Mouse (Mus musculus): ENCODE results near the gene Gm17387. TPM values are rescaled to one million over a fixed set of nuclear protein-coding genes. Genes with fewer than 3 reads are reported as not detected.

Gene Gm17387
- total and polyA plus RNA-seq, 2 experiments: not detected

DNA sequence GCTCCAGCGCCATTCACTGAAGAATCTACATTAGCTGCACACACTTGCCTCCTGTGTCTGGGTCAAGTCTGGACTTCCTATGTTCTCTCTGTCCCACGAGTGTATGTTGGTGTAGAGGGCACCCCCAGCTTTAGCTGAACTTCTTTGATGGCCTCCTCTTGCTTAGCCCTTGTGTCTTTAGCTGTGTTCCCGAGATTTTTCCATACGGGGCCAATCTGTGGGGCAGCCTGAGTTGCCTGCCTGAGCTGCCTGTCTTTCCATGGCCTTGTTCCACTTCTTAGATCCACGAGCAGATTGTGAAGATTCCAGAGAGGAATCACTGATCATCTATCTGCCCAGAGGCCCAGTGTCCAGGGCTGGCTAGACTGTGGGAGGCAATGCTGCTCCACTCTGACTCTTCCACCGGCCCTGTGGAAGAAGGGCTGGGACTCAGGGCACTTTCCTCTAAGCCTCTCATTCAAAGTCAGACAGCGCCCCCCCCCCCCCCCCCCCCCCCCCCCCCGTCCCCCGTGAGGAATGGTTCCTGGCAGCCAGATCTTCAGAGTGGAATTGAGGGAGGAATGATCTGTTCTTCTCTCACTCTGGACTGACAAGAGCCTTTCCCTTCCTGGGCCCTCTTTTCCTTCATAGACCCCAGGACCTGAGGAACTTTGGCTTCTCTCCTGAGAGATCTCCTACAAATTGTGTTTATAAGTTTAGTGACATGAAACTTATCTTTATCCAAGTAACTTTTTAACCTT is 12.1 kb downstream of the Gm17387 start:
- no peaks in the 10 kb centered on the region for H3K36me3 ChIP-seq (ENCODE audit: control insufficient read depth, insufficient read depth, low read length)
- no peak overlapping the region for H3K4me3 ChIP-seq (ENCODE audit: insufficient read depth, low read depth, low read length)
- no peak for TF ChIP-seq POLR2A (IDR thresholded peaks at IDR 0.05; ENCODE audit: extremely low read depth, insufficient read depth, low read length)
- TF ChIP-seq CTCF (IDR thresholded peaks at IDR 0.05; ENCODE audit: low read depth, low read length): no peak
- H3K27ac ChIP-seq (replicated peaks; ENCODE audit: insufficient read depth, low read depth, low read length): 0 out of 2 replicates have a peak overlapping the region, but pooled peaks have one; percentile 27
- peak; percentile 21 for DNase-seq (ENCODE audit: extremely low read depth, low read depth, low spot score)
- 61% methylated on average over 6 of the region's 9 CpGs for WGBS
- H3K9ac ChIP-seq (ENCODE audit: low read depth, low read length): no peak overlapping the region
- H3K27me3 ChIP-seq (ENCODE audit: control insufficient read depth, insufficient read depth, low read length): no peaks in the 10 kb centered on the region
- no peaks in the 10 kb centered on the region for H3K79me2 ChIP-seq (ENCODE audit: control insufficient read depth, insufficient read depth, low read length)
- H3K4me1 ChIP-seq (ENCODE audit: control insufficient read depth, insufficient read depth, low read length): peaks cover 4% of the 10 kb centered on the region

DNA sequence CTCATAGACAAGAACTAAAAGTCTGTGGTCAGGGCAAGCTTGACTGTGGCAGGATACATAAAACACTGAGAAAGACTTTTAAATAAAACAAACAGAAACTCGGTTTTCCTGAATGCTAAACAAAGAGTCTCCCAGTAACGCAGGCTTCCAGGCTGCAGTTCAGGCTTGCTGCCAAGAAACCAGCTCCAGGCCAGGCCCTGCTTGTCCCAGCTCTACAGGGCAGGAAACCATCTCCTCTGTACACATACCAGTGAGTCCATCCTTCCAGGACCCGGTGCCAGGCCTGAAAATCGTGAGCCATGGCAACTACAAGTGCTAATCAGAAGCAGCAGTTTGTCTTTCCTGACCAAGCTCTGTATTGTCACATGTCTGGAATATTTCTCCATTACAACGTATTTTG is 12.7 kb downstream of the Gm17387 start:
- no peak overlapping the region for H3K4me3 ChIP-seq (ENCODE audit: insufficient read depth, low read depth, low read length)
- DNase-seq (ENCODE audit: extremely low read depth, low read depth, low spot score): peak; percentile 74
- no peaks in the 10 kb centered on the region for H3K79me2 ChIP-seq (ENCODE audit: control insufficient read depth, insufficient read depth, low read length)
- peaks cover 4% of the 10 kb centered on the region for H3K4me1 ChIP-seq (ENCODE audit: control insufficient read depth, insufficient read depth, low read length)
- H3K36me3 ChIP-seq (ENCODE audit: control insufficient read depth, insufficient read depth, low read length): no peaks in the 10 kb centered on the region
- H3K9ac ChIP-seq (ENCODE audit: low read depth, low read length): no peak overlapping the region
- H3K27me3 ChIP-seq (ENCODE audit: control insufficient read depth, insufficient read depth, low read length): no peaks in the 10 kb centered on the region
- TF ChIP-seq POLR2A (IDR thresholded peaks at IDR 0.05; ENCODE audit: extremely low read depth, insufficient read depth, low read length): no peak
- no peak for TF ChIP-seq CTCF (IDR thresholded peaks at IDR 0.05; ENCODE audit: low read depth, low read length)
- WGBS: 4% methylated on average over 5 of the region's 5 CpGs
- peak overlapping the region; percentile 18 for H3K27ac ChIP-seq (replicated peaks; ENCODE audit: insufficient read depth, low read depth, low read length)

DNA sequence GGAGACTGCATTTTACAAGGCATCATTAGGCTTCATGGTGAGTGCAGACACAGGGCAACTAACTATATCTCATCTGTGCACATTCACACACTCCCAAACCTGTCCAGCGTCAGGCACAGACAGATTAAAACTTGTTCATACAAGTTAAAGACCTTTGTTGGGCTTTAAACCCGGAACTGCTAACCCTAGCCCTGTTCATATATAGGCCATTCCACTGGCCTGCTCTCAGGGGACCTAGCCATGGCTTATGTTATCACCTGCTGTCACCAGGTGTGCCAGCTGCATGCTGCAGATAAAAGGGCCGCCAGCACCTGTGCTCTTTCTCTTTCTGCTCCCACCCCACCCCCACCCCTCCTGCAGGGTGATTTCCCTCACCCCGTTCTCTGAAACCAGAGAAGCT is 13.6 kb downstream of the Gm17387 start:
- DNase-seq (ENCODE audit: extremely low read depth, low read depth, low spot score): no peak
- 83% methylated on average over 4 of the region's 4 CpGs for WGBS
- no peaks in the 10 kb centered on the region for H3K79me2 ChIP-seq (ENCODE audit: control insufficient read depth, insufficient read depth, low read length)
- H3K36me3 ChIP-seq (ENCODE audit: control insufficient read depth, insufficient read depth, low read length): no peaks in the 10 kb centered on the region
- no peaks in the 10 kb centered on the region for H3K27me3 ChIP-seq (ENCODE audit: control insufficient read depth, insufficient read depth, low read length)
- H3K9ac ChIP-seq (ENCODE audit: low read depth, low read length): no peak overlapping the region
- no peak overlapping the region for H3K27ac ChIP-seq (replicated peaks; ENCODE audit: insufficient read depth, low read depth, low read length)
- peaks cover 6% of the 10 kb centered on the region for H3K4me1 ChIP-seq (ENCODE audit: control insufficient read depth, insufficient read depth, low read length)
- H3K4me3 ChIP-seq (ENCODE audit: insufficient read depth, low read depth, low read length): no peak overlapping the region
- no peak for TF ChIP-seq CTCF (IDR thresholded peaks at IDR 0.05; ENCODE audit: low read depth, low read length)
- TF ChIP-seq POLR2A (IDR thresholded peaks at IDR 0.05; ENCODE audit: extremely low read depth, insufficient read depth, low read length): no peak

GRCm38 (mm10) chr7:141046931-141047580 is 18.1 kb downstream of the Gm17387 start:
- H3K79me2 ChIP-seq (ENCODE audit: control insufficient read depth, insufficient read depth, low read length): no peaks in the 10 kb centered on the region
- H3K27ac ChIP-seq (replicated peaks; ENCODE audit: insufficient read depth, low read depth, low read length): peak overlapping the region; percentile 74
- H3K4me1 ChIP-seq (ENCODE audit: control insufficient read depth, insufficient read depth, low read length): peaks cover 11% of the 10 kb centered on the region
- peak overlapping the region; percentile 13 for H3K9ac ChIP-seq (ENCODE audit: low read depth, low read length)
- no peak for DNase-seq (ENCODE audit: extremely low read depth, low read depth, low spot score)
- no peak for TF ChIP-seq CTCF (IDR thresholded peaks at IDR 0.05; ENCODE audit: low read depth, low read length)
- no peak for TF ChIP-seq POLR2A (IDR thresholded peaks at IDR 0.05; ENCODE audit: extremely low read depth, insufficient read depth, low read length)
- 76% methylated on average over 6 of the region's 6 CpGs for WGBS
- H3K4me3 ChIP-seq (ENCODE audit: insufficient read depth, low read depth, low read length): no peak overlapping the region
- no peaks in the 10 kb centered on the region for H3K27me3 ChIP-seq (ENCODE audit: control insufficient read depth, insufficient read depth, low read length)
- H3K36me3 ChIP-seq (ENCODE audit: control insufficient read depth, insufficient read depth, low read length): no peaks in the 10 kb centered on the region

DNA sequence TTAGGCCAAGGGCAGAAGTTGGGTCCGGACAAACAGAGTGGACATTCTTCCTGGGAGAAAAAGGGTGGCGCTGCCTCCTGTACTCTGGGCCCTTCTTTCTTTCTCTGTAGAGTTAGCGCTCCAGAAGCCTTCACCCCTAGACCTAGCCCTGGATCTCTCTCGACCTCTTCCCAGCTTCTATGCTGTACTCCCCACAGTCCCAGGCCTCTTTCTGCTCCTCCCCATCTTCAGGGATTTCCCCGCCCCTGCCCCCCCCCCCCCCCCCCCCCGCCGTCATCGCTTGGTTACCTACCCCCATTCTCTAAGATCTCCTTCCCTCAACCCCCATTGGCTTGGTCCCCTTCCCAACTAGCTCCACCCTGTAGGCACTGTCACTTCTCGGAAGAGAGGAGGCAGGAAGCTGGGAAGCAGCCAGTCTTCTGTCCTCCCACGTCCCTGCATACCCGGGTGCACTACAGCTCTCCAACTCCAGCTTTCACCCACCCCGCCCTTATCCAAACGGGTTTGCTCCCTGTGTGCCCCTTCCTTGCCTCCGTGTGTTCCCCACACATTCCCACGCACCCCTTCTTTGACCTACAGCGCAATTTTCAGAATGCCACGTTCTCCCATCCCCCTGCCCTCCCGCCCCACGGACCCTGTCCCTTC is 18.8 kb downstream of the Gm17387 start:
- Histone ChIP-seq H3K79me2 (ENCODE audit: control insufficient read depth, insufficient read depth, low read length) (no peaks in the 10 kb centered on the region), H3K27ac (replicated peaks; ENCODE audit: insufficient read depth, low read depth, low read length) (peak overlapping the region; percentile 93), H3K4me3 (ENCODE audit: insufficient read depth, low read depth, low read length) (peak overlapping the region; percentile 47), H3K9ac (ENCODE audit: low read depth, low read length) (peak overlapping the region; percentile 79), H3K4me1 (ENCODE audit: control insufficient read depth, insufficient read depth, low read length) (peaks cover 11% of the 10 kb centered on the region), H3K27me3 (ENCODE audit: control insufficient read depth, insufficient read depth, low read length) (no peaks in the 10 kb centered on the region), H3K36me3 (ENCODE audit: control insufficient read depth, insufficient read depth, low read length) (no peaks in the 10 kb centered on the region)
- WGBS: 4% methylated on average over 15 of the region's 19 CpGs
- peak; percentile 87 for DNase-seq (ENCODE audit: extremely low read depth, low read depth, low spot score)
- TF ChIP-seq CTCF (IDR thresholded peaks at IDR 0.05; ENCODE audit: low read depth, low read length) (no peak), POLR2A (IDR thresholded peaks at IDR 0.05; ENCODE audit: extremely low read depth, insufficient read depth, low read length) (peak; percentile 66)

Measured in liver, adult 2 months (tissue).